Mouse (Mus musculus) kidney, adult 2 months (tissue): ENCODE measurements at regions not wholly inside any gene's neighbourhood (a gene's known extent, or its start where the extent isn't known, plus 50 kb on each side); places are given as distances from the start of the nearest gene placed in this dataset.

Experiments
- DNase-seq: peaks from one replicate; pipeline ENCODE4 v3.0.0; 2021
- H3K27ac ChIP-seq: fragments of 200-500 bp; 2 replicates; pipeline ENCODE4 v1.5.1; 2012; ENCODE audit warnings: low read depth, low read length, control low read depth, inconsistent platforms; ENCODE audit not compliant: insufficient read depth
- H3K27me3 ChIP-seq: fragments of 200-500 bp; replicated peaks from 2 replicates; pipeline ENCODE4 v1.6.1; 2012; ENCODE audit warnings: mild to moderate bottlenecking, moderate library complexity, low read length, inconsistent platforms; ENCODE audit not compliant: control insufficient read depth, insufficient read depth
- H3K36me3 ChIP-seq: fragments of 200-500 bp; 2 replicates; pipeline ENCODE4 v1.6.1; 2012; ENCODE audit warnings: mild to moderate bottlenecking, moderate library complexity, low read length, inconsistent platforms; ENCODE audit not compliant: control insufficient read depth, insufficient read depth
- H3K4me1 ChIP-seq: fragments of 200-500 bp; 2 replicates; pipeline ENCODE4 v1.6.1; 2011; ENCODE audit warnings: low read length; ENCODE audit not compliant: control insufficient read depth, insufficient read depth
- H3K4me3 ChIP-seq: fragments of 200-500 bp; 2 replicates; pipeline ENCODE4 v1.5.1; 2011; ENCODE audit warnings: mild to moderate bottlenecking, low read depth, low read length, control low read depth; ENCODE audit not compliant: insufficient read depth
- CTCF ChIP-seq: fragments of 200-500 bp; conservative IDR thresholded peaks from 2 replicates; pipeline ENCODE4 v1.5.1; 2011; ENCODE audit warnings: low read depth, mild to moderate bottlenecking, control low read depth, low read length, moderate library complexity, mixed read lengths; ENCODE audit not compliant: insufficient read depth, insufficient read length
- POLR2A ChIP-seq: fragments of 200-500 bp; IDR thresholded peaks from one replicate; pipeline ENCODE4 v1.6.1; 2011; ENCODE audit warnings: low read depth, low read length, control low read depth
- WGBS: fragments of 180-500 bp; shearing (Covaris S2); methylation state at CpG from one replicate; pipeline ENCODE4 v1.1.7; 2018; 5-methylcytosine and 5-hydroxymethylcytosine counted together

GRCm38 (mm10) chr3:104573277-104573940 is 61.7 kb upstream of the Lrig2 start:
- H3K36me3 ChIP-seq: no peaks in the 10 kb centered on the region
- WGBS: 91% methylated on average over 5 of the region's 5 CpGs
- TF ChIP-seq CTCF (no peak), POLR2A (no peak)
- no peaks in the 10 kb centered on the region for H3K27me3 ChIP-seq
- peaks cover 5% of the 10 kb centered on the region; the same call in 1 of the 2 replicates for H3K4me1 ChIP-seq
- H3K27ac ChIP-seq: no peak overlapping the region
- no peak for DNase-seq
- no peak overlapping the region for H3K4me3 ChIP-seq

- Histone ChIP-seq H3K4me1 (peaks cover 5% of the 10 kb centered on the region; the same call in 1 of the 2 replicates), H3K27ac (no peak overlapping the region), H3K27me3 (no peaks in the 10 kb centered on the region), H3K4me3 (no peak overlapping the region), H3K36me3 (no peaks in the 10 kb centered on the region)
- 67% methylated on average over 10 of the region's 10 CpGs for WGBS
- TF ChIP-seq POLR2A (no peak), CTCF (no peak)
- peak; percentile 7 for DNase-seq
Measured at GRCm38 (mm10) chr3:104571935-104572631, 60.4 kb upstream of the Lrig2 start.

GRCm38 (mm10) chr3:104565423-104566230 is 53.9 kb upstream of the Lrig2 start:
- DNase-seq: no peak
- WGBS: 65% methylated on average over 13 of the region's 13 CpGs
- no peaks in the 10 kb centered on the region for H3K36me3 ChIP-seq
- no peaks in the 10 kb centered on the region for H3K4me1 ChIP-seq
- H3K4me3 ChIP-seq: no peak overlapping the region
- no peak overlapping the region for H3K27ac ChIP-seq
- TF ChIP-seq CTCF (no peak), POLR2A (no peak)
- H3K27me3 ChIP-seq: no peaks in the 10 kb centered on the region

GRCm38 (mm10) chr3:104564857-104565256 is 53.1 kb upstream of the Lrig2 start:
- Histone ChIP-seq H3K36me3 (no peaks in the 10 kb centered on the region), H3K27me3 (no peaks in the 10 kb centered on the region), H3K4me1 (no peaks in the 10 kb centered on the region), H3K4me3 (no peak overlapping the region), H3K27ac (no peak overlapping the region)
- no peak for DNase-seq
- TF ChIP-seq CTCF (no peak), POLR2A (no peak)
- 81% methylated on average over 2 of the region's 2 CpGs for WGBS

- H3K4me1 ChIP-seq: no peaks in the 10 kb centered on the region
- no peak overlapping the region for H3K27ac ChIP-seq
- WGBS: 78% methylated on average over 4 of the region's 4 CpGs
- no peak overlapping the region for H3K4me3 ChIP-seq
- no peaks in the 10 kb centered on the region for H3K27me3 ChIP-seq
- TF ChIP-seq POLR2A: no peak
- TF ChIP-seq CTCF: no peak
- no peaks in the 10 kb centered on the region for H3K36me3 ChIP-seq
- no peak for DNase-seq
Measured at GRCm38 (mm10) chr3:104561567-104561966, 49.8 kb upstream of the Lrig2 start.
